Mouse (Mus musculus) heart, embryonic 13.5 days (tissue): ENCODE results near the gene Wdr5. TPM values are rescaled to one million over a fixed set of nuclear protein-coding genes. Genes with fewer than 3 reads are reported as not detected.
A peak's percentile ranks its signal among the peaks of the same experiment; 100 is the strongest.

Source experiments
- ATAC-seq: fragments of 200-750 bp; cut with Nextera tagmentation; 2 replicates; pipeline ENCODE4 v1.8.0; 2017; ENCODE audit warnings: moderate TSS enrichment; ENCODE audit not compliant: insufficient number of reproducible peaks, low FRiP score, low TSS enrichment; ENCODE audit errors: extremely low read depth
- H3K27ac ChIP-seq: fragments of 300-500 bp; sonication (generic); replicated peaks from 2 replicates; pipeline ENCODE4 v1.5.1; 2015; ENCODE audit warnings: moderate library complexity, mild to moderate bottlenecking, inconsistent platforms
- H3K27me3 ChIP-seq: fragments of 300-500 bp; sonication (generic); replicated peaks from 2 replicates; pipeline ENCODE4 v1.6.1; 2015; ENCODE audit warnings: mild to moderate bottlenecking, inconsistent platforms
- H3K36me3 ChIP-seq: fragments of 300-500 bp; sonication (generic); 2 replicates; pipeline ENCODE4 v1.6.1; 2015; ENCODE audit warnings: mild to moderate bottlenecking, inconsistent platforms
- H3K4me1 ChIP-seq: fragments of 300-500 bp; sonication (generic); 2 replicates; pipeline ENCODE4 v1.6.1; 2015; ENCODE audit warnings: inconsistent platforms
- H3K4me2 ChIP-seq: fragments of 300-500 bp; sonication (generic); 2 replicates; pipeline ENCODE4 v1.6.1; 2015; ENCODE audit warnings: inconsistent platforms, mild to moderate bottlenecking, moderate library complexity
- H3K4me3 ChIP-seq: fragments of 300-500 bp; sonication (generic); 2 replicates; pipeline ENCODE4 v1.5.1; 2015; ENCODE audit warnings: moderate library complexity, mild to moderate bottlenecking, inconsistent platforms
- H3K9ac ChIP-seq: fragments of 300-500 bp; sonication (generic); 2 replicates; pipeline ENCODE4 v1.6.1; 2015; ENCODE audit warnings: inconsistent platforms, mild to moderate bottlenecking, moderate library complexity
- H3K9me3 ChIP-seq: fragments of 300-500 bp; sonication (generic); 2 replicates; pipeline ENCODE4 v1.6.1; 2016; ENCODE audit warnings: inconsistent platforms
- WGBS: fragments of 180-500 bp; shearing (Covaris S2); methylation state at CpG from one replicate; pipeline ENCODE4 v1.1.7; 2015; ENCODE audit warnings: mixed read lengths; 5-methylcytosine and 5-hydroxymethylcytosine counted together
- polyA plus RNA-seq: library from polyadenylated mRNA; unstranded; fragments of >200 nt; fragmentation: Nextera tagmentation; extraction: Ambion mirVana; gene quantifications from 2 replicates; pipeline ENCODE4 v1.2.1, GENCODE M21; 2015

Wdr5 gene
- polyA plus RNA-seq, 1 experiment from 2014 or later = 29.3 TPM

- H3K4me3 ChIP-seq = no peak overlapping the region
- no peaks in the 10 kb centered on the region; the same call in 1 of the 2 replicates for H3K27me3 ChIP-seq
- peak overlapping the region; percentile 4 for H3K4me2 ChIP-seq
- H3K9me3 ChIP-seq = no peaks in the 10 kb centered on the region
- H3K9ac ChIP-seq = no peak overlapping the region
- peaks cover 35% of the 10 kb centered on the region for H3K4me1 ChIP-seq
- peak; percentile 39; the same call in 1 of the 2 replicates for ATAC-seq
- 48% methylated on average over 18 of the region's 18 CpGs for WGBS
- H3K36me3 ChIP-seq = no peaks in the 10 kb centered on the region
- H3K27ac ChIP-seq = peak overlapping the region; percentile 60
Measured at GRCm38 (mm10) chr2:27572928-27573627, 58.1 kb downstream of the Wdr5 start.

- Histone ChIP-seq H3K4me2 (peak overlapping the region; percentile 4; the same call in 1 of the 2 replicates), H3K27me3 (no peaks in the 10 kb centered on the region; the same call in 1 of the 2 replicates), H3K27ac (peak overlapping the region; percentile 54), H3K9me3 (no peaks in the 10 kb centered on the region), H3K4me1 (peaks cover 33% of the 10 kb centered on the region), H3K4me3 (no peak overlapping the region), H3K36me3 (no peaks in the 10 kb centered on the region), H3K9ac (no peak overlapping the region)
- ATAC-seq = no peak; the same call in 1 of the 2 replicates
- WGBS = 68% methylated on average over 8 of the region's 8 CpGs
Measured at GRCm38 (mm10) chr2:27573628-27573966, 58.6 kb downstream of the Wdr5 start.

- Histone ChIP-seq H3K27ac (no peak overlapping the region), H3K9me3 (no peaks in the 10 kb centered on the region), H3K27me3 (peaks cover 4% of the 10 kb centered on the region; the same call in 1 of the 2 replicates), H3K9ac (no peak overlapping the region), H3K4me3 (no peak overlapping the region), H3K4me1 (peaks cover 26% of the 10 kb centered on the region), H3K4me2 (no peak overlapping the region), H3K36me3 (no peaks in the 10 kb centered on the region)
- no peak for ATAC-seq
- WGBS = 83% methylated on average over 4 of the region's 4 CpGs
Measured at GRCm38 (mm10) chr2:27576416-27576815, 61.5 kb downstream of the Wdr5 start.

GRCm38 (mm10) chr2:27578552-27578951 lies 63.6 kb downstream of the Wdr5 start:
- Histone ChIP-seq H3K4me3 (no peak overlapping the region), H3K4me1 (peaks cover 5% of the 10 kb centered on the region), H3K27me3 (peaks cover 11% of the 10 kb centered on the region; the same call in 1 of the 2 replicates), H3K27ac (no peak overlapping the region), H3K9me3 (no peaks in the 10 kb centered on the region), H3K36me3 (no peaks in the 10 kb centered on the region), H3K4me2 (no peak overlapping the region), H3K9ac (no peak overlapping the region)
- 72% methylated on average over 4 of the region's 4 CpGs for WGBS
- no peak for ATAC-seq

- Histone ChIP-seq H3K36me3 (no peaks in the 10 kb centered on the region), H3K4me2 (no peak overlapping the region), H3K27me3 (peaks cover 11% of the 10 kb centered on the region; the same call in 1 of the 2 replicates), H3K9me3 (no peaks in the 10 kb centered on the region), H3K9ac (no peak overlapping the region), H3K4me3 (no peak overlapping the region), H3K4me1 (no peaks in the 10 kb centered on the region), H3K27ac (no peak overlapping the region)
- no peak for ATAC-seq
- WGBS = 51% methylated on average over 11 of the region's 11 CpGs
Measured at GRCm38 (mm10) chr2:27582112-27582511, 67.2 kb downstream of the Wdr5 start.

GRCm38 (mm10) chr2:27583019-27583418 lies 68.1 kb downstream of the Wdr5 start:
- Histone ChIP-seq H3K27ac (no peak overlapping the region), H3K4me1 (no peaks in the 10 kb centered on the region), H3K9me3 (no peaks in the 10 kb centered on the region), H3K36me3 (no peaks in the 10 kb centered on the region), H3K27me3 (peaks cover 11% of the 10 kb centered on the region; the same call in 1 of the 2 replicates), H3K9ac (no peak overlapping the region), H3K4me2 (no peak overlapping the region), H3K4me3 (no peak overlapping the region)
- ATAC-seq = no peak
- 85% methylated on average over 2 of the region's 2 CpGs for WGBS

- Histone ChIP-seq H3K27me3 (peaks cover 10% of the 10 kb centered on the region; the same call in 1 of the 2 replicates), H3K4me2 (no peak overlapping the region), H3K4me3 (no peak overlapping the region), H3K9me3 (no peaks in the 10 kb centered on the region), H3K9ac (no peak overlapping the region), H3K27ac (no peak overlapping the region), H3K4me1 (no peaks in the 10 kb centered on the region), H3K36me3 (no peaks in the 10 kb centered on the region)
- no peak for ATAC-seq
- 90% methylated on average over 13 of the region's 13 CpGs for WGBS
Measured at GRCm38 (mm10) chr2:27584546-27584945, 69.6 kb downstream of the Wdr5 start.

Other genes starting within 250 kb of the Wdr5 start
- 2.6 and 2.7 TPM in 2 replicates for gene Vav2, start 88.1 kb upstream of the Wdr5 start, polyA plus RNA-seq
- 3.7 and 3.8 TPM in 2 replicates for gene Brd3os, start 72.8 kb upstream of the Wdr5 start, polyA plus RNA-seq
- 68.7 and 72.2 TPM in 2 replicates for gene Brd3, start 7.5 kb upstream of the Wdr5 start, polyA plus RNA-seq
- 6.7 and 7.4 TPM in 2 replicates for gene Rxra, start 161.3 kb downstream of the Wdr5 start, polyA plus RNA-seq